Mouse (Mus musculus): ENCODE data around the gene Tmprss12. TPM values are rescaled to one million over a fixed set of nuclear protein-coding genes. Genes with fewer than 3 reads are reported as not detected.
"Not testable (repeated sequence)": the region's sequence is repeated elsewhere in the genome, so short reads cannot be mapped to it uniquely, and the experiment has no call there.

Gene Tmprss12
- polyA plus RNA-seq, 1 experiment from 2014 or later, result not detected

GRCm38 (mm10) chr15:100277586-100277985 is 3.1 kb upstream of the Tmprss12 start:
- no peak overlapping the region for H3K4me2 ChIP-seq
- H3K4me3 ChIP-seq, result no peak overlapping the region
- no peaks in the 10 kb centered on the region for H3K27me3 ChIP-seq
- ATAC-seq, result no peak
- H3K9me3 ChIP-seq (replicated peaks), result no peaks in the 10 kb centered on the region; the same call in 1 of the 2 replicates
- no peaks in the 10 kb centered on the region for H3K4me1 ChIP-seq
- 96% methylated on average over 3 of the region's 3 CpGs for WGBS
- no peaks in the 10 kb centered on the region for H3K36me3 ChIP-seq (ENCODE audit: poor library complexity, severe bottlenecking)
- no peak overlapping the region for H3K27ac ChIP-seq
- H3K9ac ChIP-seq, result no peak overlapping the region

GRCm38 (mm10) chr15:100288980-100289379 is 8.3 kb downstream of the Tmprss12 start:
- WGBS, result 92% methylated on average over 6 of the region's 6 CpGs
- Histone ChIP-seq H3K4me3 (no peak overlapping the region), H3K27me3 (no peaks in the 10 kb centered on the region), H3K4me1 (no peaks in the 10 kb centered on the region), H3K36me3 (ENCODE audit: poor library complexity, severe bottlenecking) (no peaks in the 10 kb centered on the region), H3K9ac (no peak overlapping the region), H3K9me3 (replicated peaks) (no peaks in the 10 kb centered on the region), H3K4me2 (no peak overlapping the region), H3K27ac (no peak overlapping the region)
- ATAC-seq, result no peak

- Histone ChIP-seq H3K4me3 (no peak overlapping the region), H3K4me2 (no peak overlapping the region), H3K4me1 (no peaks in the 10 kb centered on the region), H3K27ac (no peak overlapping the region), H3K36me3 (ENCODE audit: poor library complexity, severe bottlenecking) (no peaks in the 10 kb centered on the region), H3K9me3 (replicated peaks) (no peaks in the 10 kb centered on the region), H3K27me3 (no peaks in the 10 kb centered on the region), H3K9ac (no peak overlapping the region)
- 78% methylated on average over 5 of the region's 5 CpGs for WGBS
- ATAC-seq, result no peak
Measured at GRCm38 (mm10) chr15:100290858-100291257, 10.2 kb downstream of the Tmprss12 start.

- H3K9me3 ChIP-seq (replicated peaks), result no peaks in the 10 kb centered on the region
- 78% methylated on average over 7 of the region's 7 CpGs for WGBS
- no peak overlapping the region for H3K9ac ChIP-seq
- no peaks in the 10 kb centered on the region for H3K27me3 ChIP-seq
- H3K27ac ChIP-seq, result no peak overlapping the region
- H3K36me3 ChIP-seq (ENCODE audit: poor library complexity, severe bottlenecking), result no peaks in the 10 kb centered on the region
- no peak for ATAC-seq
- H3K4me2 ChIP-seq, result no peak overlapping the region
- no peaks in the 10 kb centered on the region for H3K4me1 ChIP-seq
- no peak overlapping the region for H3K4me3 ChIP-seq
Measured at GRCm38 (mm10) chr15:100292326-100292725, 11.7 kb downstream of the Tmprss12 start.

DNA sequence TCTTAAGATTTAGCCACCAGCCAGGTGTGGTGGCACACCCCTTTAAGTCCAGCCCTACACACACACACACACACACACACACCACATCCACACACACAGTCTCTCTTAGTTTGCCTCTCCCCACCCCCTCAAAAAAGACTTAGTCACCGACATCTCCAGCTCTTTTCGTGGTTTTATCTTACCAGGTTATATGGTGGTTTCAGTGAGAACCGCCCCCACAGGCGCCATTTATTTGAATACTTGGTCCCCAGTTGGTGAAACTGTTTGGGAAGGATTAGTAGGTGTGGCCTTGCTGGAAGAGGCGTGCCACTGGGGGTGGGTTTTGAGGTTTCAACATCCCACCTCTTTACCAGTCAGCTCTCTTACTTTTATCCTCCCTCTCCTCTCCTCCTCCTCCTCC is 17.2 kb downstream of the Tmprss12 start:
- no peak for ATAC-seq

GRCm38 (mm10) chr15:100300499-100300898 is 19.9 kb downstream of the Tmprss12 start:
- Histone ChIP-seq H3K4me2 (no peak overlapping the region), H3K4me3 (no peak overlapping the region), H3K4me1 (peaks cover 9% of the 10 kb centered on the region; the same call in 1 of the 2 replicates), H3K9me3 (replicated peaks) (no peaks in the 10 kb centered on the region), H3K36me3 (ENCODE audit: poor library complexity, severe bottlenecking) (no peaks in the 10 kb centered on the region), H3K27me3 (no peaks in the 10 kb centered on the region), H3K9ac (no peak overlapping the region), H3K27ac (no peak overlapping the region)
- WGBS, result 83% methylated on average over 6 of the region's 6 CpGs
- ATAC-seq, result no peak

More for the DNA sequence above, 17.2 kb downstream of the Tmprss12 start:
- H3K4me3 ChIP-seq, result no peak overlapping the region
- WGBS, result 88% methylated on average over 5 of the region's 5 CpGs
- no peaks in the 10 kb centered on the region for H3K9me3 ChIP-seq (replicated peaks)
- no peak overlapping the region for H3K27ac ChIP-seq
- no peak overlapping the region for H3K4me2 ChIP-seq
- H3K4me1 ChIP-seq, result no peaks in the 10 kb centered on the region
- H3K27me3 ChIP-seq, result no peaks in the 10 kb centered on the region
- H3K36me3 ChIP-seq (ENCODE audit: poor library complexity, severe bottlenecking), result no peaks in the 10 kb centered on the region
- no peak overlapping the region for H3K9ac ChIP-seq

- Histone ChIP-seq H3K9me3 (replicated peaks) (no peaks in the 10 kb centered on the region), H3K4me3 (no peak overlapping the region), H3K27me3 (no peaks in the 10 kb centered on the region), H3K36me3 (ENCODE audit: poor library complexity, severe bottlenecking) (no peaks in the 10 kb centered on the region), H3K4me2 (no peak overlapping the region), H3K27ac (no peak overlapping the region), H3K4me1 (peaks cover 13% of the 10 kb centered on the region; the same call in 1 of the 2 replicates), H3K9ac (no peak overlapping the region)
- no peak for ATAC-seq
- WGBS, result 72% methylated on average over 15 of the region's 15 CpGs
Measured at GRCm38 (mm10) chr15:100301556-100301955, 20.9 kb downstream of the Tmprss12 start.

- H3K4me3 ChIP-seq, result peak overlapping the region; percentile 48
- H3K9ac ChIP-seq, result peak overlapping the region; percentile 75; the same call in 1 of the 2 replicates
- H3K27me3 ChIP-seq, result no peaks in the 10 kb centered on the region
Measured at GRCm38 (mm10) chr15:100303428-100304018, 22.9 kb downstream of the Tmprss12 start.

DNA sequence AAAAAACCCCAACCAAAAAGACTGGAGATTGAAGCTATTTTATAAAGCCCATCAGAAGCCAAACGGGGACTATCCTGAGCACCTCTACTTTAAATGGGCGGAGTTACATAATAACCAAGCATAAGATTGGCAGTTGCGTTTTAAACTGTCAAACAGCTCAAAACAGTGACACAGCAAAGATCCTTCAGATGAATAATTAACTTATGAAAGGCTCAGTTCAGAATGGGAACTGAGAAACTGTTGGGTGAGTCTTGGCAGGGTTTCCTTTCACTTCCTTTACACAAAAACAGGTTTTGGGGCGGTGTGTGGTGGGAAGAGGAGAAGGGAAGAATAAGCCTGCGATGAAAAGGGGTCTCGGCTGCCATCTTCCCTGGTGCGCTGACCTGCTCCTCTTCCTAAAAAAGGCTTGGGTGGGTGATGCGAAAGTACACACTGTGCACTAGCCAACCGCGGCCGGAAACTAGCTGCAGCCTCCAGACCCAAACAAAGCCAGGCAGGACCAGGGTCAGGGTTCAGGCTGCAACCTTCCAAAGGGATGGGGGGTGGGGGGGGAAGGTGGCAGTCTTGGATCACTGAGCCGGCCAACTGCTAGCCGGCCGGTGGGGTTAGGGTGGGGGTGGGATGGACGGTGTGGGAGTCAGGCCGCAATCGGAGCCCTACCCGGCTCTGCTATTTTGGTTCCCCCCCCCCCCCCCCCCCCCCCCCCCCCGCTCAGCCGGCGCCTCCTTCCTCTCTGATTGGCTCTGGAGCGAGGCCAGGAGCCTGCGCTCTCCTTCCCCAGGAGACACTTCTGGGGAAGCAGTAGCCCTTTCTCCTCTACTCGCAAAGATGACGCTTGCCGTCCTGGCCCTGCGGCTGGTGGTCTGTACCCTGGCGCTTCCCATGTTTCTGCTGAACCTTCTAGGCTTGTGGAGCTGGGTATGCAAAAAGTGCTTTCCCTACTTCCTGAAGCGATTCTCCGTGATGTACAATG is 23.7 kb downstream of the Tmprss12 start, which contains the start of gene Mettl7a1:
TSS of gene Mettl7a1 (plus strand) at position 122 of the 973 bp plus-strand sequence.
- peaks cover 13% of the 10 kb centered on the region; the same call in 1 of the 2 replicates for H3K4me1 ChIP-seq
- H3K9me3 ChIP-seq (replicated peaks), result no peaks in the 10 kb centered on the region
- H3K27ac ChIP-seq, result peak within 1 kb of the TSS; percentile 80
- no peaks in the 10 kb centered on the region for H3K36me3 ChIP-seq (ENCODE audit: poor library complexity, severe bottlenecking)
- H3K27me3 ChIP-seq, result no peaks in the 10 kb centered on the region
- H3K4me2 ChIP-seq, result peak within 1 kb of the TSS; percentile 72
- H3K4me3 ChIP-seq, result peak within 1 kb of the TSS; percentile 48
- peak within 1 kb of the TSS; percentile 75 for H3K9ac ChIP-seq
- ATAC-seq, result peak; percentile 84
- 1% methylated on average over 25 of the region's 30 CpGs for WGBS

More at GRCm38 (mm10) chr15:100303428-100304018, 22.9 kb downstream of the Tmprss12 start:
- 55% methylated on average over 8 of the region's 8 CpGs for WGBS
- no peaks in the 10 kb centered on the region for H3K36me3 ChIP-seq (ENCODE audit: poor library complexity, severe bottlenecking)
- H3K9me3 ChIP-seq (replicated peaks), result no peaks in the 10 kb centered on the region
- H3K4me2 ChIP-seq, result peak overlapping the region; percentile 72
- peak overlapping the region; percentile 80; the same call in 1 of the 2 replicates for H3K27ac ChIP-seq
- peaks cover 13% of the 10 kb centered on the region; the same call in 1 of the 2 replicates for H3K4me1 ChIP-seq
- no peak for ATAC-seq

DNA sequence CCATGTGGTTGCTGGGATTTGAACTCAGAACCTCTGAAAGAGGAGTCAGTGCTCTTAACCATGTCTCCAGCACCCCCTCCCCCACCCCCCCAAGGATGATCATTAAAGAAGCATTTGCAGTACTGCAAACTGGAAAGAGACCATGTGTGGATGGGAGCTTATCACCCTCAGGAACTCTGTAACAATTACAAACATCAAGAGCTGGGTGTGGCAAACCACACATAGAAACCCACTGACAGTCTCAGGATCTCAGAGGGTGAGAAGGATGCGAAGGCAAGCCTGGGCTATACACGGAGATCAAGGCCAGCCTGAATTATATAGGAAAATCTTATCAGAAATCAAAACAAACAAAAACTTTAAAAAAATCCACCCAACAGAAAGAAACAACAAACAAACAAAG is 25.6 kb downstream of the Tmprss12 start:
- H3K27me3 ChIP-seq, result no peaks in the 10 kb centered on the region
- no peak overlapping the region for H3K4me2 ChIP-seq
- H3K27ac ChIP-seq, result no peak overlapping the region
- WGBS, result 88% methylated on average over 2 of the region's 2 CpGs
- no peak for ATAC-seq
- H3K9ac ChIP-seq, result no peak overlapping the region
- H3K9me3 ChIP-seq (replicated peaks), result no peaks in the 10 kb centered on the region
- H3K4me3 ChIP-seq, result no peak overlapping the region
- H3K36me3 ChIP-seq (ENCODE audit: poor library complexity, severe bottlenecking), result no peaks in the 10 kb centered on the region
- H3K4me1 ChIP-seq, result peaks cover 13% of the 10 kb centered on the region; the same call in 1 of the 2 replicates

DNA sequence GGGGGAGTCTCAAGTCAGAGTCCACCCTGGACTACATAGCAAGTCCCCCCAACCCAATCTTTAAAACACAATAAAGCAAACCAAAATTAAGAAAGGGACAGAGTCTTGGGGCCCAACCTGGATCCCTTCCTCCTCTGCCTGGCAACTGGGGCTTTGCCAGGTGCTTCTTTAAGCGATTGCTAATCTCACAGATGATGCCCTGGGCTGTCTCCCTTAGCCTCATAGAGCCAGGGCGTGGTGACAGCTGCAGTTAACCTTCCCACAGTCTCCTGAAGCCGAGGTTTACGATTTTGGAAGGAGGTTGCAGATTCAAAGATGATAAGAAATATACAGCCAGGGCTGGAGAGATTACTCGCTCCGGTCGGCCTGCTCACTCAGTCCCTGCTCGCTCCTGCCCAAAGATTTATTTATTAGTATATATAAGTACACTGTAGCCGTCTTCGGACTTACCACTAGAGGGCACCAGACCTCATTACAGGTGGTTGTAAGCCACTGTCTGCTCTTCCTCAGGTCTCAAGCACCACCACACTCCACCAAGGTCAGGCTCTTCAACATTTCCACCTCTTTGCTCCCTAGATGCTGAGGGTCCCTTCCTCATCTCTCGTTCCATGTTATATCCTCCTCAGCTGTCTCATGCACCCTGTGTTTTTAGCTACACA is 26.9 kb downstream of the Tmprss12 start:
- ATAC-seq, result peak; percentile 54; the same call in 1 of the 2 replicates
- not testable (repeated sequence) for H3K4me2 ChIP-seq; H3K9me3 ChIP-seq (replicated peaks); H3K4me3 ChIP-seq; H3K36me3 ChIP-seq (ENCODE audit: poor library complexity, severe bottlenecking); H3K9ac ChIP-seq; H3K27ac ChIP-seq; H3K27me3 ChIP-seq
- peaks cover 13% of the 10 kb centered on the region; the same call in 1 of the 2 replicates for H3K4me1 ChIP-seq
- WGBS, result 45% methylated on average over 11 of the region's 11 CpGs
